Mouse (Mus musculus) stomach, postnatal 0 days (tissue): Measurements from ENCODE around the gene Capsl. TPM values are rescaled to one million over a fixed set of nuclear protein-coding genes. Genes with fewer than 3 reads are reported as not detected.

Source experiments
- ATAC-seq: fragments of 200-750 bp; cut with Nextera tagmentation; 2 replicates; pipeline ENCODE4 v1.8.0; 2017; ENCODE audit not compliant: low FRiP score, low TSS enrichment
- DNase-seq: peaks from one replicate; pipeline ENCODE4 v3.0.0-alpha.2; 2016; ENCODE audit warnings: low spot score
- H3K27ac ChIP-seq: fragments of 300-500 bp; sonication (generic); replicated peaks from 2 replicates; pipeline ENCODE4 v1.5.1; 2014; ENCODE audit warnings: mild to moderate bottlenecking, control low read depth
- H3K27me3 ChIP-seq: fragments of 300-500 bp; sonication (generic); 2 replicates; pipeline ENCODE4 v1.6.1; 2014; ENCODE audit warnings: low read length; ENCODE audit not compliant: control insufficient read depth, insufficient read depth
- H3K36me3 ChIP-seq: fragments of 300-500 bp; sonication (generic); 2 replicates; pipeline ENCODE4 v1.6.1; 2014; ENCODE audit warnings: low read length, mixed read lengths; ENCODE audit not compliant: control insufficient read depth, insufficient read depth
- H3K4me1 ChIP-seq: fragments of 300-500 bp; sonication (generic); replicated peaks from 2 replicates; pipeline ENCODE4 v1.6.1; 2014; ENCODE audit warnings: antibody characterized with exemption; ENCODE audit not compliant: control insufficient read depth, insufficient read depth
- H3K4me2 ChIP-seq: fragments of 300-500 bp; sonication (generic); replicated peaks from 2 replicates; pipeline ENCODE4 v1.6.1; 2014; ENCODE audit warnings: low read depth, mild to moderate bottlenecking, control low read depth, moderate library complexity
- H3K4me3 ChIP-seq: fragments of 300-500 bp; sonication (generic); 2 replicates; pipeline ENCODE4 v1.5.1; 2014; ENCODE audit warnings: low read depth, low read length, control low read depth
- H3K9ac ChIP-seq: fragments of 300-500 bp; sonication (generic); 2 replicates; pipeline ENCODE4 v1.6.1; 2014; ENCODE audit warnings: mild to moderate bottlenecking, low read length, control low read depth, mixed read lengths
- H3K9me3 ChIP-seq: fragments of 300-500 bp; sonication (generic); 2 replicates; pipeline ENCODE4 v1.6.1; 2016; ENCODE audit warnings: low read length; ENCODE audit not compliant: control insufficient read depth
- CTCF ChIP-seq: IDR thresholded peaks from 2 replicates; pipeline ENCODE4 v1.5.1; 2016; ENCODE audit warnings: antibody characterized with exemption, low read depth, mild to moderate bottlenecking, moderate library complexity
- EP300 ChIP-seq: optimal IDR thresholded peaks from 2 replicates; pipeline ENCODE3; 2016; ENCODE audit warnings: antibody characterized with exemption
- WGBS: fragments of 180-500 bp; shearing (Covaris S2); extraction: QIAGEN DNeasy Blood & Tissue Kit; methylation state at CpG from one replicate; pipeline ENCODE4 v1.1.7; 2014; 5-methylcytosine and 5-hydroxymethylcytosine counted together
- polyA plus RNA-seq: library from polyadenylated mRNA; unstranded; fragments of >200 nt; fragmentation: Nextera tagmentation; extraction: Ambion mirVana; gene quantifications from 2 replicates; pipeline ENCODE4 v1.2.1, GENCODE M21; 2015

Gene Capsl
- polyA plus RNA-seq, 1 experiment from 2014 or later = 7.4 TPM

DNA sequence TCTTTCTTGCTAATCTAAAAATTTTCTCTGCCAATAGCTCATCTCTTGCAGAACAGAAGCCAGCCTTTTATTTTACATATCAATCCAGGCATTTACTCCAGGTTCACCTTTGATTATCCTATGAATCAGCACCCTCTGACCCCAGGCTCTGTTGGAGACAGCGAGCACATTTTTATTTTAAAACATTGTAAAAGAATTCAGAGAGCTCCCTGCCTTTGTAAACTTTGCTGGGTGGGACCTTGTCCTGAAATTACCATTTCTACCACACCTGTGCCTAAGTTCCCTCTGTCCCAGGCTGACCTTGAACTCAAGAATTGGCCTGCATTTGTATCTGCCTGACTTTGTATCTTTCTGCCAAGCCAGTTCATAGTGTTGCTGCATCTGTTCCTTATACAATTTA, 17.0 kb downstream of the Capsl start:
- no peak overlapping the region for H3K27ac ChIP-seq
- H3K4me1 ChIP-seq = no peaks in the 10 kb centered on the region
- no peaks in the 10 kb centered on the region for H3K36me3 ChIP-seq
- no peaks in the 10 kb centered on the region for H3K9me3 ChIP-seq
- TF ChIP-seq EP300 = no peak
- no peak for TF ChIP-seq CTCF
- H3K27me3 ChIP-seq = no peaks in the 10 kb centered on the region
- WGBS = 35% methylated on average over 1 of the region's 1 CpGs
- ATAC-seq = no peak
- no peak overlapping the region for H3K4me3 ChIP-seq
- H3K4me2 ChIP-seq = no peak overlapping the region
- DNase-seq = no peak
- no peak overlapping the region for H3K9ac ChIP-seq

DNA sequence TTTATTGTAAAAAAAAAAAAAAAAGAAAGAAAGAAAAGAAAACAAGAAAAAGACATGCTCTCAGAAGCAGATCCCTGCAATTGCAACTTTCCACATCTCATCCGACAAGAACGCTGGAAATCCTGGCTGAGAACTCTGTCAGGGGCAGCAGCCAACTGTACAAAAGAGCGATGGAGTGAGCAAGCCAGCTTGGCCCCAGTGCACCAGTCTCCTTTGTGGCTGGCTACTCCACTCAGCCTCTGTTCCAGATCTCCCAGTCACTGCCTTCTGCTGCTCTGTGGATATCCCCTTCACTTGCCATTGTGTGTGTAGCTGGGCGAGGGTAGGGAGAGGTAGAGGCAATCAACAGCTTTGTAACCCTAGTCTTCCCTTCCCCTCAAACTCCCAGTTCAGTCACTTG, 18.4 kb downstream of the Capsl start:
- 68% methylated on average over 4 of the region's 4 CpGs for whole genome bisulfite sequencing

DNA sequence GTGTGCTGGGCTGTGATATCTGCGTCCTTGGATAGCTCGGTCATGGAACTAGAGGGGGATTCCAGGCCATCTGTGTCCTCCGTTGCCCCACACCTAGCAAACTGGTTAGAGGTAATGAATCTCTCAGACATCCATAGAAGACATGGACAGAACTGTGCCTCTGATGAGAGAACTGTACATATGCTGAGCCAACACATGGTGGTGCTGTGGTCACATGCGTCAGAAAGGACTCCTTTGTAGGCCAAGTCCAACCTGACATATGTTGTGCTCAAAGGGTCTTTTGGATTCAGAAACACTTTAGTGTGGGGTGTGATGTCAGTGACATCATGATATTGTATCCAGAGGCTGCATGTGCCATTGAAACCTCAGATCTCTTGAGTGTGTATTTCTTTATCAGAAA, 19.4 kb downstream of the Capsl start:
- Histone ChIP-seq H3K36me3 (no peaks in the 10 kb centered on the region), H3K27me3 (no peaks in the 10 kb centered on the region), H3K4me3 (no peak overlapping the region), H3K9me3 (no peaks in the 10 kb centered on the region), H3K4me2 (no peak overlapping the region), H3K4me1 (no peaks in the 10 kb centered on the region), H3K27ac (no peak overlapping the region), H3K9ac (no peak overlapping the region)
- peak; percentile 40; the same call in 1 of the 2 replicates for ATAC-seq
- 60% methylated on average over 4 of the region's 4 CpGs for WGBS
- peak; percentile 38 for DNase-seq
- no peak for TF ChIP-seq EP300
- peak; percentile 84 for TF ChIP-seq CTCF

More for the DNA sequence above, 18.4 kb downstream of the Capsl start:
- Histone ChIP-seq H3K27ac (no peak overlapping the region), H3K36me3 (no peaks in the 10 kb centered on the region), H3K4me3 (no peak overlapping the region), H3K9me3 (no peaks in the 10 kb centered on the region), H3K4me2 (no peak overlapping the region), H3K27me3 (no peaks in the 10 kb centered on the region), H3K4me1 (no peaks in the 10 kb centered on the region), H3K9ac (no peak overlapping the region)
- ATAC-seq = no peak
- DNase-seq = no peak
- no peak for TF ChIP-seq CTCF
- no peak for TF ChIP-seq EP300

DNA sequence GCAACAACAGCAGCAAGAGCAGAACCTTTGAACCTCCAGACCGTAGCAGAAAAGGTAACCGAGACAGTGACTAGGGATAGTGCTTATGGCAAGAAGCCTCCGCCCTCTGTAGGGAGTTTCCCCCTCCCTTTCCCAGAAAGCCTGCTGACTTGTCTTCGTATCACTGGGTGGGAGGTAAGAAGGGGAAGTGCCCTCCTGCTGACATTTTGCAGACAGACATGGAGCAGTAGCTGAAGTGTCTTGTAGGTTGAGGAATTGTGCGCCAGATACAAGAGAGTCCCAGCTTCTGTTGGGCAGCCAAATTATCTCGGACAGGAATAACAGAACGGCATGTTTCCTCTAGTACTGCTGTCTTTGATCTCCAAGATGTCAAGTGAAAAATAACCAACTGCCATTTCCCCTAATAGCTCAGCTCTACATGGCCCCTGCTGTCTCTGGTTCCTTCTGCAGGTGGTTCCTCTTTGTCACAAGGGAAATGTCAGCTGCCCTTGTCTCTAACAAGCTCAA, 27.7 kb downstream of the Capsl start:
- Histone ChIP-seq H3K4me2 (no peak overlapping the region), H3K9ac (no peak overlapping the region), H3K36me3 (no peaks in the 10 kb centered on the region), H3K27ac (no peak overlapping the region), H3K4me3 (no peak overlapping the region), H3K9me3 (no peaks in the 10 kb centered on the region), H3K4me1 (no peaks in the 10 kb centered on the region), H3K27me3 (no peaks in the 10 kb centered on the region)
- DNase-seq = no peak
- WGBS = 56% methylated on average over 7 of the region's 7 CpGs
- ATAC-seq = no peak
- TF ChIP-seq CTCF = no peak
- TF ChIP-seq EP300 = no peak

- ATAC-seq = no peak
- 35% methylated on average over 1 of the region's 1 CpGs for WGBS
- TF ChIP-seq EP300 (no peak), CTCF (no peak)
Measured at GRCm38 (mm10) chr15:9464039-9464438, 28.2 kb downstream of the Capsl start.

GRCm38 (mm10) chr15:9471053-9471685, 35.3 kb downstream of the Capsl start:
- no peak for TF ChIP-seq CTCF
- TF ChIP-seq EP300 = no peak
- H3K9me3 ChIP-seq = no peaks in the 10 kb centered on the region
- H3K27me3 ChIP-seq = no peaks in the 10 kb centered on the region
- H3K9ac ChIP-seq = no peak overlapping the region
- WGBS = 63% methylated on average over 4 of the region's 4 CpGs
- no peak for DNase-seq
- H3K4me2 ChIP-seq = no peak overlapping the region
- H3K4me3 ChIP-seq = no peak overlapping the region
- no peaks in the 10 kb centered on the region for H3K4me1 ChIP-seq
- H3K36me3 ChIP-seq = no peaks in the 10 kb centered on the region
- ATAC-seq = no peak
- no peak overlapping the region for H3K27ac ChIP-seq

More at GRCm38 (mm10) chr15:9464039-9464438, 28.2 kb downstream of the Capsl start:
- no peak overlapping the region for H3K27ac ChIP-seq
- no peaks in the 10 kb centered on the region for H3K27me3 ChIP-seq
- no peaks in the 10 kb centered on the region for H3K9me3 ChIP-seq
- no peak overlapping the region for H3K4me2 ChIP-seq
- H3K36me3 ChIP-seq = no peaks in the 10 kb centered on the region
- H3K9ac ChIP-seq = no peak overlapping the region
- no peaks in the 10 kb centered on the region for H3K4me1 ChIP-seq
- no peak for DNase-seq
- no peak overlapping the region for H3K4me3 ChIP-seq
